Mouse (Mus musculus) intestine, embryonic 16.5 days (tissue): ENCODE measurements around the gene Ccnb1ip1. TPM values are rescaled to one million over a fixed set of nuclear protein-coding genes. Genes with fewer than 3 reads are reported as not detected.

Experiments used
- ATAC-seq: fragments of 200-750 bp; cut with Nextera tagmentation; 2 replicates; pipeline ENCODE4 v1.8.0; 2017; ENCODE audit warnings: moderate TSS enrichment, moderate library complexity
- H3K27ac ChIP-seq: fragments of 300-500 bp; sonication (generic); 2 replicates; pipeline ENCODE4 v1.5.1; 2014; ENCODE audit warnings: mild to moderate bottlenecking, low read length
- H3K27me3 ChIP-seq: fragments of 300-500 bp; sonication (generic); replicated peaks from 2 replicates; pipeline ENCODE4 v1.6.1; 2014; ENCODE audit warnings: low read length, control low read depth, mixed read lengths; ENCODE audit not compliant: control insufficient read depth, insufficient read depth
- H3K36me3 ChIP-seq: fragments of 300-500 bp; sonication (generic); 2 replicates; pipeline ENCODE4 v1.6.1; 2014; ENCODE audit warnings: low read length, control low read depth; ENCODE audit not compliant: control insufficient read depth, insufficient read depth
- H3K4me1 ChIP-seq: fragments of 300-500 bp; sonication (generic); 2 replicates; pipeline ENCODE4 v1.6.1; 2014; ENCODE audit warnings: low read length, control low read depth, mixed read lengths; ENCODE audit not compliant: control insufficient read depth, insufficient read depth
- H3K4me2 ChIP-seq: fragments of 300-500 bp; sonication (generic); 2 replicates; pipeline ENCODE4 v1.6.1; 2014; ENCODE audit warnings: low read depth, low read length, control low read depth
- H3K4me3 ChIP-seq: fragments of 300-500 bp; sonication (generic); 2 replicates; pipeline ENCODE4 v1.5.1; 2014; ENCODE audit warnings: mild to moderate bottlenecking, low read length
- H3K9ac ChIP-seq: fragments of 300-500 bp; sonication (generic); 2 replicates; pipeline ENCODE4 v1.6.1; 2014; ENCODE audit warnings: low read depth, low read length
- H3K9me3 ChIP-seq: fragments of 300-500 bp; sonication (generic); 2 replicates; pipeline ENCODE4 v1.6.1; 2016; ENCODE audit warnings: low read length, control low read depth; ENCODE audit not compliant: control insufficient read depth
- WGBS: fragments of 180-500 bp; shearing (Covaris S2); extraction: QIAGEN DNeasy Blood & Tissue Kit; methylation state at CpG from one replicate; pipeline ENCODE4 v1.1.7; 2014; 5-methylcytosine and 5-hydroxymethylcytosine counted together
- polyA plus RNA-seq: library from polyadenylated mRNA; unstranded; fragments of >200 nt; fragmentation: Nextera tagmentation; extraction: Ambion mirVana; gene quantifications from 2 replicates; pipeline ENCODE4 v1.2.1, GENCODE M21; 2015

Gene Ccnb1ip1
- polyA plus RNA-seq: not detected in 2 replicates

GRCm38 (mm10) chr14:50807487-50808072 lies at the start of gene Ccnb1ip1, which contains the start of gene Parp2:
TSS of gene Ccnb1ip1 (minus strand) at chr14:50807732.
TSS of gene Parp2 (plus strand) at chr14:50807841.
- peak; percentile 100 for ATAC-seq
- H3K4me1 ChIP-seq: no peaks in the 10 kb centered on the region
- H3K27ac ChIP-seq: peak within 1 kb of the TSS; percentile 71
- H3K36me3 ChIP-seq: no peaks in the 10 kb centered on the region
- no peaks in the 10 kb centered on the region for H3K9me3 ChIP-seq
- peak within 1 kb of the TSS; percentile 61 for H3K4me3 ChIP-seq
- H3K4me2 ChIP-seq: peak within 1 kb of the TSS; percentile 51
- peak within 1 kb of the TSS; percentile 73 for H3K9ac ChIP-seq
- no peaks in the 10 kb centered on the region for H3K27me3 ChIP-seq
- WGBS: under 1% methylated on average over 42 of the region's 42 CpGs

DNA sequence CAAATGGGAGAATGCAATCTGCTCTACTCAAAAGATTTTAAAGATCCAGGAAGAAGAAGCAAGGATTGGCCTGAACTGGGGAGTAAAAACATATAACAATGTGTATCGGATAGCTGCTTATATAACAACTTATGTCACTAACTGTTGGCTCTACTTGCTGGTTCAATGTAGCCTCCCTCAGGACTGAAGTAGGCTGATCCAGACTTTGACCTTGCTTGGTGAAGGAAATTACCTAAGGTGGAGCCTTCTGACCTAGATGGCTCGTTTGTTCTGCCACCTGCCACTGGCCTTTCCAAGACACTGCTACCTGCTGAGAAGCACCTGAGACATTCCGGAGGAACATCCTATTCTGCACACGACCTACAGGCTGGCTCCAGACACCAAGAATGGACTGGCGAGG lies 48.3 kb upstream of the Ccnb1ip1 start:
- H3K9me3 ChIP-seq: no peaks in the 10 kb centered on the region
- 72% methylated on average over 5 of the region's 5 CpGs for WGBS
- peaks cover 6% of the 10 kb centered on the region for H3K36me3 ChIP-seq
- H3K4me2 ChIP-seq: no peak overlapping the region
- no peak overlapping the region for H3K27ac ChIP-seq
- H3K27me3 ChIP-seq: no peaks in the 10 kb centered on the region
- H3K4me1 ChIP-seq: no peaks in the 10 kb centered on the region
- no peak overlapping the region for H3K9ac ChIP-seq
- peak; percentile 72 for ATAC-seq
- no peak overlapping the region for H3K4me3 ChIP-seq

- no peaks in the 10 kb centered on the region for H3K27me3 ChIP-seq
- H3K9me3 ChIP-seq: no peaks in the 10 kb centered on the region
- H3K4me2 ChIP-seq: no peak overlapping the region
- no peak overlapping the region for H3K27ac ChIP-seq
- no peak for ATAC-seq
- H3K4me1 ChIP-seq: no peaks in the 10 kb centered on the region
- H3K36me3 ChIP-seq: peaks cover 3% of the 10 kb centered on the region
- H3K9ac ChIP-seq: no peak overlapping the region
- WGBS: 75% methylated on average over 6 of the region's 6 CpGs
- H3K4me3 ChIP-seq: no peak overlapping the region
These were observed 29.7 kb upstream of the Ccnb1ip1 start for GRCm38 (mm10) chr14:50837236-50837635.

DNA sequence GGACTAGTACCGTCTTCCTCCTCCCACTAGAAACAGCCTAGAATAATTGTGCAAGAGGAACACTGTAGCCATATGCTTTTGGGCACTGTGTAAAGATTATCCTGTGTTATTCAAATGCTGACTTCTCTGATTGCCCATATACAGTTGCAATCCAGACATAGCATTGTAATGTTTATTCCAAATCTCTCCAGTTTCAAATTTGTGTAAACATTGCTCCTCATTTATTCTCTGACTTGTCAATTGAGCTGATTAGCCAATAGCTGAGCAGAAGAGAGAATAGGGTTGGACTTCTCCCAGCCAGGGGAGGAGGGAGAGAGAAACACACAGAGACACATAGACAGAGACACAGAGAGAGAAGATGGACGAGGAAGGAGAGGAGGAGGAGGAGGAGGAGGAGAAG lies 26.9 kb upstream of the Ccnb1ip1 start:
- no peak overlapping the region for H3K4me2 ChIP-seq
- H3K4me3 ChIP-seq: no peak overlapping the region
- no peaks in the 10 kb centered on the region for H3K4me1 ChIP-seq
- 48% methylated on average over 2 of the region's 2 CpGs for WGBS
- no peak overlapping the region for H3K9ac ChIP-seq
- no peaks in the 10 kb centered on the region for H3K27me3 ChIP-seq
- peaks cover 3% of the 10 kb centered on the region for H3K36me3 ChIP-seq
- ATAC-seq: peak; percentile 58
- H3K9me3 ChIP-seq: no peaks in the 10 kb centered on the region
- peak overlapping the region; percentile 13 for H3K27ac ChIP-seq

DNA sequence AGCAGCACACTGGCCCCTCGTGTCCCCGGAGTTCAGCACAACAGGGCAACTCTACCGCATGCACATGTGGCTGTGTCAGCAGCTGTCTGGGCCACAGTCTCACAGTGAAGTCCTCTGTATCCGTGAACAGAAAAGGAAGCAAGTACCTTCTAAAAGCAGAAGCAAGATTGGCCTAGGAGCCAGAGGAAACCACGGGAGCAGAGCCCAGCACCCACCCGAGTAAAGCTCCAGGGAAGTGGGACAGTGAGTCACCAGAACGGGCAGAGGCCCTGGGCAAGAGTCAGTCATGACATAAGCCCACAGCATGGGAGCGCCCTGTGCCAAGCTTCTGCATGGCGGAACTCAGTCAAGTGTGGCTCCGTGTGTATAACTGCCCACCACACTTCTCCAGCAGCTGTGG lies 26.4 kb upstream of the Ccnb1ip1 start:
- ATAC-seq: 0 out of 2 replicates have a peak, but pooled peaks have one; percentile 25
- no peak overlapping the region for H3K9ac ChIP-seq

DNA sequence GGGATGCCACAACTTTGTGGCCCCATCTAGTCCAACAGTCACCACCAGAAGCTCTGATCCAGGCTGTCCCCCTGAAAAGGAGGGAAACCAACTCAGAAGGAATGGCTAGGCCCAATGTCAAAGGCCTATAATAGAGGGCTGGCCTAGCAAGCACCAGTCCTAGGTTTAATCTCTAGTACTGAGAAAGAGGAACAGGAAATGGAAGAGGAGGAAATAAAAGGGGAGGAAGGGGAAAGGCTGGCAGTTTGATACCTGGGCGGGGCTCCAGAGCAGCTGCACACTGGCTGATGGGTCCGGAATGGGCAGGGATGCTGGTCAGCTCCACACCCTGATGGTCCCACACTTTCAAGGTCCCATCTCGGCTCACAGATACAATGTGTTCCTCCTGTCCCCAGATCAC lies 22.3 kb upstream of the Ccnb1ip1 start:
- Histone ChIP-seq H3K4me3 (no peak overlapping the region), H3K9ac (no peak overlapping the region), H3K27me3 (no peaks in the 10 kb centered on the region), H3K4me2 (no peak overlapping the region), H3K9me3 (no peaks in the 10 kb centered on the region), H3K4me1 (no peaks in the 10 kb centered on the region), H3K36me3 (peaks cover 6% of the 10 kb centered on the region; the same call in 1 of the 2 replicates), H3K27ac (no peak overlapping the region)
- 69% methylated on average over 3 of the region's 3 CpGs for WGBS
- ATAC-seq: no peak

More for the DNA sequence above, 26.4 kb upstream of the Ccnb1ip1 start:
- Histone ChIP-seq H3K27me3 (no peaks in the 10 kb centered on the region), H3K36me3 (peaks cover 3% of the 10 kb centered on the region), H3K27ac (peak overlapping the region; percentile 13), H3K4me3 (no peak overlapping the region), H3K4me1 (no peaks in the 10 kb centered on the region), H3K4me2 (no peak overlapping the region), H3K9me3 (no peaks in the 10 kb centered on the region)
- 77% methylated on average over 10 of the region's 10 CpGs for WGBS

DNA sequence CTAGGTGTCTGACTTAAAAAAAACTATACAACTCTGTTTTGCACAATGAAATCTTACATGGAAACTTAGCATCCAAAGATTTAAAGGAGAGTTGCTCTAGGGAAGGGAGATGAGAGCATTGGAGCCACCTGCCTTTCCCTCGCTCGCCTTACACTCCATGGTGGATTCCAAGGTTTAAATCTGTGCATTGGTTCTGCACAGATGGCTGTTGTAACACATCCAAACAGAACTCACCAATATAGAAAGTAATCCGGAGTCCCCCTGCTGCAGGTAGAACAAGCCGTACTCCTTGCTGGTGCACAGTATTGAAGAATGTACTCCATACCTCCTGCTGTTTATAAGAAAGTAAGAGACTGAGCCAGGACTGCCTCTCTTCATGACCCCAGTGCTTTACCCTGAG lies 19.0 kb upstream of the Ccnb1ip1 start:
- no peaks in the 10 kb centered on the region for H3K27me3 ChIP-seq
- H3K4me3 ChIP-seq: no peak overlapping the region
- no peaks in the 10 kb centered on the region for H3K9me3 ChIP-seq
- no peak overlapping the region for H3K9ac ChIP-seq
- H3K4me2 ChIP-seq: no peak overlapping the region
- H3K4me1 ChIP-seq: no peaks in the 10 kb centered on the region
- no peak overlapping the region for H3K27ac ChIP-seq
- no peak for ATAC-seq
- 91% methylated on average over 4 of the region's 4 CpGs for WGBS
- peaks cover 13% of the 10 kb centered on the region for H3K36me3 ChIP-seq

DNA sequence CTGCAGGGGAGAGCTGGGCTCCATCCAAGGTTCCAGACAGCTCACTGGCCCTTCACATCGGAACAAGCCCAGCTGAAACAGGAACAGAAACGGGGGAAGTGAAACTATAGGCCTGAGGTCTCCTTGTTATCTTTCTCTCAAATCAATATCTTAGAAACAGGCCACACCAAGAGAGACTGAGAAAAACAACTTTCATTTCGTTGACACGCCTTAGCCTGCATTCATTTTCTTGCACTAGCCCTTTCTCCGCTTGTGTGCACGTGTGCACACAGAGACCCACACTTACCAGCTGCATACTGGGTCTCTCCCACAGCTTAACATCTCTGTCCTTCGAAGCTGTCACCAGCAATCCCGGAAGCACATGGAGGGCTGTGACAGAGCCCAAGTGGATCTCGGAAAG lies 16.7 kb upstream of the Ccnb1ip1 start:
- H3K27me3 ChIP-seq: no peaks in the 10 kb centered on the region
- H3K4me3 ChIP-seq: no peak overlapping the region
- WGBS: 86% methylated on average over 9 of the region's 9 CpGs
- no peak overlapping the region for H3K9ac ChIP-seq
- ATAC-seq: no peak
- no peaks in the 10 kb centered on the region for H3K4me1 ChIP-seq
- no peak overlapping the region for H3K27ac ChIP-seq
- no peak overlapping the region for H3K4me2 ChIP-seq
- H3K36me3 ChIP-seq: peaks cover 20% of the 10 kb centered on the region
- H3K9me3 ChIP-seq: no peaks in the 10 kb centered on the region

GRCm38 (mm10) chr14:50823240-50823639 lies 15.7 kb upstream of the Ccnb1ip1 start:
- Histone ChIP-seq H3K27ac (no peak overlapping the region), H3K4me2 (no peak overlapping the region), H3K4me1 (no peaks in the 10 kb centered on the region), H3K27me3 (no peaks in the 10 kb centered on the region), H3K36me3 (peaks cover 19% of the 10 kb centered on the region), H3K9ac (no peak overlapping the region), H3K4me3 (no peak overlapping the region), H3K9me3 (no peaks in the 10 kb centered on the region)
- WGBS: 80% methylated on average over 2 of the region's 2 CpGs
- no peak for ATAC-seq

- ATAC-seq: peak; percentile 70
- Histone ChIP-seq H3K4me1 (no peaks in the 10 kb centered on the region), H3K27me3 (no peaks in the 10 kb centered on the region), H3K4me2 (no peak overlapping the region), H3K36me3 (peaks cover 3% of the 10 kb centered on the region), H3K9ac (no peak overlapping the region), H3K4me3 (no peak overlapping the region), H3K27ac (peak overlapping the region; percentile 62), H3K9me3 (no peaks in the 10 kb centered on the region)
- WGBS: 85% methylated on average over 2 of the region's 2 CpGs
These were observed 5.5 kb upstream of the Ccnb1ip1 start for GRCm38 (mm10) chr14:50813060-50813459.
